Comparison of ENCODE assay signal across 17 mouse cellular contexts in the genomic region with DNA sequence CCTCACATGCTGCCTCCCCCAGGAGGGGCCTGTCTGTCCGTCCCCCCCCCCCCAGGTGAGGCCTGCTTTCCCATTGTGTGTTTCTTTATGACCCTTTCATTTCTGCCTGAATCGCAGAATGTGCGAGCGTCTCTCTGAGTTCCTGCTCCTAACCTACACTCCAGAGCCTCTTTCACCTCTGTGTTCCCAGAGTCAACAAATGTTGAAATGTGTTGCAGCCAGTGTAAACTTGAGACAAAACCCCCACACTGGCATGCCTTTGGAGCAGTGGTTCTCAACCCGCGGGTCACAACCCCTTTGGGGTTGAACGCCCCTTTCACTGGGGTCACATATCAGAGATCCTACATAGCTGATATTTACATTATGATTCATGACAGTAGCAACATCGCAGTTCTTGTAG. TPM values are rescaled to one million over a fixed set of nuclear protein-coding genes. Genes with fewer than 3 reads are reported as not detected.
DNase-seq lines count a peak whose midpoint lies in the region; ATAC-seq and TF ChIP-seq lines count a peak whose summit lies in the region.
"Had no signal": no experiment of that assay in that cellular context is flagged by ENCODE, and none has a peak within 500 bp of the region (broad histone marks: within the 10 kb centered on the region; RNA-seq: fewer than 3 reads in every experiment).

No protein-coding gene starts in this region.

- no peak for ATAC-seq in kidney, embryonic 16.5 days (ENCODE audit: low FRiP score, low TSS enrichment)
- ATAC-seq in intestine, embryonic 15.5 days = 0 out of 2 replicates have a peak, but pooled peaks have one; percentile 20
- ATAC-seq in liver, embryonic 13.5 days (ENCODE audit: low read depth) = peak; percentile 65
- no peak for ATAC-seq in forebrain, postnatal 0 days
- ATAC-seq: forebrain, embryonic 13.5 days; hindbrain, embryonic 16.5 days; midbrain, embryonic 16.5 days had no signal

- peaks cover 13% of the 10 kb centered on the region for H3K9me3 ChIP-seq in kidney, embryonic 16.5 days (ENCODE audit: low read length)
- H3K9me3 ChIP-seq in intestine, embryonic 15.5 days = no peaks in the 10 kb centered on the region
- H3K9me3 ChIP-seq in liver, embryonic 13.5 days (replicated peaks) = no peaks in the 10 kb centered on the region
- 0 out of 2 replicates have a peak, but pooled peaks cover 6% of the 10 kb centered on the region for H3K9me3 ChIP-seq in forebrain, postnatal 0 days (ENCODE audit: low read length)
- H3K9me3 ChIP-seq: forebrain, embryonic 13.5 days; heart, embryonic 15.5 days; neural tube, embryonic 15.5 days had no signal

- H3K4me1 ChIP-seq in kidney, embryonic 16.5 days (ENCODE audit: insufficient read depth, low read length) = peaks cover 43% of the 10 kb centered on the region
- H3K4me1 ChIP-seq in intestine, embryonic 15.5 days (replicated peaks) = peaks cover 11% of the 10 kb centered on the region
- H3K4me1 ChIP-seq in liver, embryonic 13.5 days (replicated peaks) = peaks cover 16% of the 10 kb centered on the region; the same call in 1 of the 2 replicates
- H3K4me1 ChIP-seq in forebrain, postnatal 0 days (ENCODE audit: insufficient read depth) = no peaks in the 10 kb centered on the region
- H3K4me1 ChIP-seq: forebrain, embryonic 13.5 days; neural tube, embryonic 15.5 days had no signal

- no peak overlapping the region for H3K4me2 ChIP-seq in kidney, embryonic 16.5 days (replicated peaks; ENCODE audit: low read depth, low read length)
- no peak overlapping the region for H3K4me2 ChIP-seq in intestine, embryonic 15.5 days (replicated peaks)
- H3K4me2 ChIP-seq in liver, embryonic 13.5 days = peak overlapping the region; percentile 30
- no peak overlapping the region for H3K4me2 ChIP-seq in forebrain, postnatal 0 days (ENCODE audit: low read depth)
- H3K4me2 ChIP-seq: forebrain, embryonic 13.5 days; heart, embryonic 15.5 days; neural tube, embryonic 15.5 days had no signal

- TF ChIP-seq CTCF in forebrain, postnatal 0 days (IDR thresholded peaks at IDR 0.05; ENCODE audit: low read depth) = no peak

- no peaks in the 10 kb centered on the region for H3K36me3 ChIP-seq in kidney, embryonic 16.5 days (ENCODE audit: insufficient read depth, low read length)
- no peaks in the 10 kb centered on the region for H3K36me3 ChIP-seq in intestine, embryonic 15.5 days
- no peaks in the 10 kb centered on the region for H3K36me3 ChIP-seq in liver, embryonic 13.5 days
- H3K36me3 ChIP-seq in forebrain, postnatal 0 days (ENCODE audit: insufficient read depth) = no peaks in the 10 kb centered on the region
- H3K36me3 ChIP-seq: heart, embryonic 15.5 days; neural tube, embryonic 15.5 days had no signal

- no peak for DNase-seq in kidney, postnatal 25 days
- no peak for DNase-seq in liver, embryonic 13.5 days
- DNase-seq in lung, postnatal 36 days = peak; percentile 45
- DNase-seq in forebrain, postnatal 0 days = no peak
- DNase-seq in B cell, adult 2 months = no peak
- no peak for DNase-seq in cerebellum, adult 9-11 months
- DNase-seq: cerebellum, adult 2 months; gastrocnemius, postnatal 36 days; heart, postnatal 4 days; thymus, postnatal 25 days had no signal

- no peaks in the 10 kb centered on the region for H3K27me3 ChIP-seq in kidney, embryonic 16.5 days (ENCODE audit: insufficient read depth, low read length)
- H3K27me3 ChIP-seq in intestine, embryonic 15.5 days (replicated peaks) = no peaks in the 10 kb centered on the region
- no peaks in the 10 kb centered on the region for H3K27me3 ChIP-seq in liver, embryonic 13.5 days
- no peaks in the 10 kb centered on the region for H3K27me3 ChIP-seq in forebrain, postnatal 0 days (ENCODE audit: insufficient read depth, low read length)
- H3K27me3 ChIP-seq: neural tube, embryonic 15.5 days had no signal

- no peak overlapping the region for H3K9ac ChIP-seq in kidney, embryonic 16.5 days (replicated peaks; ENCODE audit: low read length)
- no peak overlapping the region for H3K9ac ChIP-seq in intestine, embryonic 15.5 days
- no peak overlapping the region for H3K9ac ChIP-seq in liver, embryonic 13.5 days
- H3K9ac ChIP-seq in forebrain, postnatal 0 days = no peak overlapping the region
- H3K9ac ChIP-seq: forebrain, embryonic 13.5 days; heart, embryonic 15.5 days; neural tube, embryonic 15.5 days had no signal

- H3K27ac ChIP-seq in kidney, embryonic 16.5 days (ENCODE audit: low read length) = peak overlapping the region; percentile 42
- H3K27ac ChIP-seq in intestine, embryonic 15.5 days = no peak overlapping the region
- H3K27ac ChIP-seq in liver, embryonic 13.5 days = peak overlapping the region; percentile 77
- no peak overlapping the region for H3K27ac ChIP-seq in forebrain, postnatal 0 days (ENCODE audit: low read depth, low read length)
- H3K27ac ChIP-seq: forebrain, embryonic 13.5 days; heart, embryonic 15.5 days; neural tube, embryonic 15.5 days had no signal

- no peak overlapping the region for H3K4me3 ChIP-seq in kidney, embryonic 16.5 days (ENCODE audit: low read length)
- H3K4me3 ChIP-seq in intestine, embryonic 15.5 days (replicated peaks) = no peak overlapping the region
- H3K4me3 ChIP-seq in liver, embryonic 13.5 days (replicated peaks) = no peak overlapping the region
- no peak overlapping the region for H3K4me3 ChIP-seq in forebrain, postnatal 0 days (ENCODE audit: low read depth, low read length)
- H3K4me3 ChIP-seq: forebrain, embryonic 13.5 days; heart, embryonic 15.5 days; neural tube, embryonic 15.5 days had no signal

- WGBS in kidney, embryonic 16.5 days = 61% methylated on average over 8 of the region's 8 CpGs
- 47% methylated on average over 8 of the region's 8 CpGs for WGBS in intestine, embryonic 15.5 days
- WGBS in liver, embryonic 13.5 days (ENCODE audit: insufficient replicate concordance) = 69% methylated on average over 7 of the region's 8 CpGs
- WGBS in forebrain, postnatal 0 days = 92% methylated on average over 7 of the region's 8 CpGs

RNA-seq across cellular contexts. Expression of a gene that starts 49.6 kb away (rescaled TPM):
- polyA plus RNA-seq in kidney, embryonic 16.5 days (2015; fragmentation: Nextera tagmentation; extraction: Ambion mirVana) = 45.5 and 45.7 TPM in 2 replicates
- 55.7 and 67.4 TPM in 2 replicates for polyA plus RNA-seq in intestine, embryonic 15.5 days (2015; fragmentation: Nextera tagmentation; extraction: Ambion mirVana)
- polyA plus RNA-seq in liver, embryonic 13.5 days (2015; fragmentation: Nextera tagmentation; extraction: Ambion mirVana) = 5.9 and 6.9 TPM in 2 replicates
- 6.9 and 11.2 TPM in 2 replicates for total RNA-seq in forebrain, postnatal 0 days (2014; rRNA removed)
- 11.2 and 13.1 TPM in 2 replicates for polyA plus RNA-seq in forebrain, postnatal 0 days (2015; fragmentation: Nextera tagmentation; extraction: Ambion mirVana)

Comparison
In these comparisons a context has a peak if more than half of its experiments do, and no peak if none do; other contexts are left out.
1. ATAC-seq: peak in intestine, embryonic 15.5 days (single experiment) and liver, embryonic 13.5 days (single experiment); none in kidney, embryonic 16.5 days (single experiment) and forebrain, postnatal 0 days (single experiment).
2. H3K27ac ChIP-seq: peak in kidney, embryonic 16.5 days (single experiment) and liver, embryonic 13.5 days (single experiment); none in intestine, embryonic 15.5 days (single experiment) and forebrain, postnatal 0 days (single experiment).